Mouse (Mus musculus): ENCODE measurements around the gene Tead1. TPM values are rescaled to one million over a fixed set of nuclear protein-coding genes. Genes with fewer than 3 reads are reported as not detected.

Gene Tead1
- total RNA-seq, 2 experiments from 2014 or later = 66.2 to 74.8 TPM

DNA sequence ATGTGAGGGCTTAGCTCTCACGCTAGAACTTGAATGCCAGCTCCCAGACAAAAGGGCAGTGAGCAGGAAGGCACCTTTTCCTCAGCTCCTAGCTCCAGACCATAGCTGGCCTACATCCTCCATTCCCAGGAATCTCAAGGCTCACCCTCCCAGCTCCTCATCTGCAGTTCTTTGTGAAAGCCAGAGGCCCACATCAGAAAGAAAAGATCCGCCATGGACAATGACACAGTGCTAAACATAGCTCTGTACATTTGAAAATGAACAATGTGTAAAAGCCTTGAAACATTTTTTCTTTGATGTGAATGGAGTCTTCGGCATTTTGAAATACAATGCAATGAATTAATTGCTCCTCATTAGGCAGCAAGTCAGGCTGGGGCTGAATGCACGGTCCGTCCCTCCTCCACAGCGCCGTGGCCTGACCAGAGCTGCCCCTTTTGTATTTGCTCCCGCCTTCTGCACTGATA, 172.2 kb downstream of the Tead1 start:
- no peak for DNase-seq (ENCODE audit: low spot score in 2 of 2)

DNA sequence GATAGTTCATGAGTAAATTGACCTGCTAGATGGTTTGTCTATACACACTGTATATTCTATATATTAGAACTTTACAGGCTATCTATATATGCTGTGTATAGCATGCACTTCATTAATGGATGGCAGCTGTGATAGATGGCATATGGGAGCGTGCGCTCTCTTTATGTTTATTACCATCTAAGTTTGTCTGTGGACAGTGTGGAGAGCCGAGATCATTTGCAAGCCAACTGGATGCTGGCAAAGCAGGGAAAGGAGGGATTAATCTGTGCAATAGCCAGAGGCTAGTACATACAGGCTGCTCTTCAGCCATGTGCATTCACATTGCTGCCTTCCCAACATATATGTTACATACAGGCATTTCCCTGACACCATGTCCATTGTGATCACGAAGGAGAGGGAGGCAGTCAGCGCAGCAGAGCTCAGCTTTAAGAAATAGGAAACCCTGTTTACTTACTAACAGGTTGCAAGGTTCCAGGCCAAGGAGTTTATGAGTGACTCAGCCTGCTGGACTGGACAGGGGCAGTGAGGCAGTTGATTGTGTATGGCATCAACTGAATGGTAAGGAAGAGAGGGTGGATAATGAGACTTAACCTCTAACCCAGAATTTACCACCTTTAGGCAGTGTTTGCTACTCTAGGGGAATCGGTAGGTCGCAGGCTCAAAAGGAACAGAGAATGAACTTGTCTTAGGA, 173.2 kb downstream of the Tead1 start:
- DNase-seq (ENCODE audit: low spot score in 2 of 2) = no peak

DNA sequence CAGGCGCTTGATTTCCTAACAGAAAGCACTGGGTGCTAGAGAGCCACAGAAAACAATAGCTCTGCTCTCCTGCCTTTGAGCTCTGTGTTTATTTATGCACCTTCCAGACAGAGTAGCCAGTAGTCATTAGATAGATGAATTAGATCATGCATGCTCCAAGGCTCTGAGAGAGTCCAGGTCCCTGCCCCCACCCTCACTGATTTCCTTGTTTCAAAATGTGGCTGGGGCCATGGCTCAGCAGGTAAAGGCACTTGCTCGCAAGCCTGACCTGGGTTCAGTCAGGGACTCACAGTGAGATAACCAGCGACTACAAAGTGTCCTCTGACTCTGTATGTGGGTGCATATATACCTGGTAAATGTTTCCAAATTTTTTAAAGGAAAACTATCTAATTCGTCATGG, 174.7 kb downstream of the Tead1 start:
- no peak for DNase-seq (ENCODE audit: low spot score in 2 of 2)

DNA sequence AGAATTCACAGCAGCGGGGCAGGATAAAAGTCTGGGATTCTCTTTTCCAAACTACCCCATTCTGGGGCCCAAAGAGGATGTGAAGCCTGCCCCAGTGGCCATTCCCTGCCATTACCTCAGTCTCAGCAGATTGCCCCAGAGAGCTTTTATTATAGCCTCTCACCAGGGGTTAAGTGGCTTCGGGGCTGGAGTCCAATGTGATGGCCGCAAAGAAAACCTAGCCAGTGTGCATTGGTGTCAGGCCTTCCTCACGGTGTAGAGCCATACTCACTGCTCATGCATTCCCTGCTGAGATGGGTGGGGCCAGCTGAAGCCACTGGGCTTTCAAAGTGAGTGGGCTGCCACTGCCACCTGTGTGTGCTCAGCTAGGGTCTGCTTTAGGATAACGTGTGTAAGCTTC, 175.4 kb downstream of the Tead1 start:
- DNase-seq (ENCODE audit: low spot score in 2 of 2) = no peak

DNA sequence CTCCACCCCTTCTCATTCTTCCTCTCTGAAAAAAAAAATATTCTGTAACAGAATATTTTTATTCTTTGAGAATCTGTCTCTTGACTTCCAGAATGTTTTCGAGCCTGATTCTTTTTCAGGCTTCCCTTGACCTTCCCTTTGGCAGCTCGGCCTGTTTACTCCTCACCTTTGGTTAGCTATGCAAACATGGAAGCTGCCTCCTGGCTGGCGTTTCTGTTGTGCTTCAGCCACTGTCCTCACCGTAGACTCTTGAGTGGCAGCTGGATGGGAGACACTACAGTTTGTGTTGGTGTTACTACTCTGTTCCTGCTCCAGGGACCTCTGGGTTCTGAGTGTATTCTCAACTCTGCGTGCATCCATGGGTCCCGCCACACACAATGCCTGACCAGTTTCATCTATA, 176.3 kb downstream of the Tead1 start:
- DNase-seq (ENCODE audit: low spot score in 2 of 2) = no peak

DNA sequence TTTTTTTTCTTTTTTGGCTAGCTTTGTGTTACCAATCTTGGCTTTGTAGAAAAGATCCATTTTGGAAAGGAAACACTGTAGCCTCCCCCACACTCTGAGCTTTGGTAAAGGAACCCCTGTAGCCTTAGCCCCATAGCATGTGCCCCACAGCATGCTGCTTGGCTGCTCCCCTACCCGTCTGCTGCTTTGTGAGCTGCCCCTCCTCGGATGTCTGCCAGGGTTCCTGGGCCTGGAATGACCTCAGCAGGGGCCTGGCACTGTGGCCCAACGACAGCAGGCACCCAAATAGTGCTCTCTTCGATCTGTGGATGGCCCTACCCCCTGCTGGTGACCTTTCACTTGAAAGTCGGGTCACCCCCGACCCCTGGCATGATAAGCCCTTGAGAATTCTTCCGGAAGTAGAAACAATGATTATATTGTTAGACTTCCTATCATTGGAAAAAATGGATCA, 177.0 kb downstream of the Tead1 start:
- DNase-seq (ENCODE audit: low spot score in 2 of 2) = no peak

DNA sequence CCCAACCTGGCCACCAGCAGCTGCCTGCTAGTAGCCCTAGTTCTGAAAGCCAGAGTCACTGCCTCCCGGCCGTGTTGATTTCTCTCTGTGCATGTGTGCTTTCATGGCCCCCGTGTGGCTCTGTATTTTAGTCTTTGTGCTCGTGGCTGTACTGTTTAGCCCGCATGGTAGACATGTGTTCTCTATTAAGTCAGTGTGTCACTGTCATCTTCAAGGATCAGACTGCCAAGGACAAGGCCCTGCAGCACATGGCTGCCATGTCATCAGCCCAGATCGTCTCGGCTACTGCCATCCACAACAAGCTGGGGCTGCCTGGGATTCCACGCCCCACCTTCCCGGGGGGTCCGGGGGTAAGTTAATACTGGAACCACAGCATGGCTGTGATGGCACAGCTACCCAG, 177.5 kb downstream of the Tead1 start:
- no peak for DNase-seq (ENCODE audit: low spot score in 2 of 2)

DNA sequence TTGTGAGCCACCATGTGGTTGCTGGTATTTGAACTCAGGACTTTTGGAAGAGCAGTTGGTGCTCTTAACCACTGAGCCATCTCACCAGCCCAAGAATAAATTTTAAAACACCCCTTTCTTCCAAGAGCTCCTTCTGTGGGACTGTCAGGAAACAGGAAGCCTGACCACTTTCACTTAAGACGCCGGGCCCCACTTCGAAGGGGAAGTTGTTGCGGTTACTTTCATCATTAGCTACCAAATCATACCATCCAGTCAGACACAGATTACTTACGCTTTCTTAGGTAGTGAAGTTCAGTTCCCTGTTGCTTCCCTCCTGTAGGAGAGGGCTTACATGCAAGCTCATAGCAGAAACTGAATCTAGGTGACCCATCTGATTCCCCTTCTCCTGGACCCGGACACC, 180.8 kb downstream of the Tead1 start:
- no peak for DNase-seq (ENCODE audit: low spot score in 2 of 2)

DNA sequence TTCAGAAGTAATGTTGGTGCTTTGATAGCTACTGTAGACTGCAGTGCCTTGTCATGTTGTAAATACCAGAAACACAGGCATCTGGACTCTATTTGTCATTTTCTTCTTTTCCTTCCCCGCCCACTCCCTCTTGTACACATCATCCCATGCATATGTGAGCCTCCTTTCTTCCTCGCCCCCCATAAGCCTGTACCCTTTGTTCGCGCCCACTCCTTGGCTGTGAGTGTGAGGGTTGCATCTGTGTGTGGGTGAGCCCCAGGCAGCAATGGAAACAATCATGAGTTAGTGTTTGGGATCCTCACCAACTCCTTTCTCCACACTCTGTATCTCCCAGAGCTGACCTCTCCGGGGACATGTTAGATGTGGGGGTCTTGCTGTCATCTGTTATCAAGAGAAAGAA, 183.0 kb downstream of the Tead1 start:
- DNase-seq (ENCODE audit: low spot score in 2 of 2) = no peak

DNA sequence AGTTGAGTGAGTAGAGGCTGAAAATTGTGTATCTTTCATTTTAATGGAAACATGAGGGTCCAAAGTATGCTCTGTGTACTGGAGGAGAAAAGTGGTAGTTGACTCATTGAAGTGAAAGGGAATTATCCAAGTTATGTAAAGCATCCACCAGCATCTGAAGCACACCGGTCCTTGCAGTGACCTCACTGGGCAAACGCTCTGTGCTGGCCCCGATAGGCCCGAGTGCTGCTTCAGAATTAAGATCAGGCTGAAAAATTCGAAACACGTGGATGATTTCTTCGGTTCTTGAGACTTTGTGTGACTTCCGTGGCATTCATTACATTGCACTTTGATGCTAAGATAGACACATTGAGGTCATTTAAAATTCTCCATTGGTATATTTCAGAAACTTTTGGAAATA, 185.1 kb downstream of the Tead1 start:
- no peak for DNase-seq (ENCODE audit: low spot score in 2 of 2)

DNA sequence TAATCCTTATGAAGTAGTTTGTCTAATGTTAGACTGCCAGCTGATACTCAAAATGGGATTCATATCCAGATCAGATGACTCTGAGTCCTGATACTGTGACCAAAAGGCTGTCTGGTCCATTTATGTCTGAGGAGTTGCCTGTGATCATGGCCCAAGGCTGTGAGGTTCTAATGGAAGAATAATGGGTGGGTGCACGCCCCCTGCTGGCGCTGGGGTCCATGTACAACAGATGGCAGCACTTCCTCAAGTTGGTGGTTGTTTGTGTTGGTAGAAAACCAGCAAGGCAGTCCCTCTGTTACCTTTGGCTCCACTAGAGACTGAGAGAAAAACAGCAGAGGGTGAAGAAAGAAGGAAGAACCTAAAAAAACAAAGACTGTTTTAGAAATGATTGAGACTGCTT, 186.6 kb downstream of the Tead1 start:
- DNase-seq (ENCODE audit: low spot score in 2 of 2) = peak in 1 of 2 experiments; percentile 59

DNA sequence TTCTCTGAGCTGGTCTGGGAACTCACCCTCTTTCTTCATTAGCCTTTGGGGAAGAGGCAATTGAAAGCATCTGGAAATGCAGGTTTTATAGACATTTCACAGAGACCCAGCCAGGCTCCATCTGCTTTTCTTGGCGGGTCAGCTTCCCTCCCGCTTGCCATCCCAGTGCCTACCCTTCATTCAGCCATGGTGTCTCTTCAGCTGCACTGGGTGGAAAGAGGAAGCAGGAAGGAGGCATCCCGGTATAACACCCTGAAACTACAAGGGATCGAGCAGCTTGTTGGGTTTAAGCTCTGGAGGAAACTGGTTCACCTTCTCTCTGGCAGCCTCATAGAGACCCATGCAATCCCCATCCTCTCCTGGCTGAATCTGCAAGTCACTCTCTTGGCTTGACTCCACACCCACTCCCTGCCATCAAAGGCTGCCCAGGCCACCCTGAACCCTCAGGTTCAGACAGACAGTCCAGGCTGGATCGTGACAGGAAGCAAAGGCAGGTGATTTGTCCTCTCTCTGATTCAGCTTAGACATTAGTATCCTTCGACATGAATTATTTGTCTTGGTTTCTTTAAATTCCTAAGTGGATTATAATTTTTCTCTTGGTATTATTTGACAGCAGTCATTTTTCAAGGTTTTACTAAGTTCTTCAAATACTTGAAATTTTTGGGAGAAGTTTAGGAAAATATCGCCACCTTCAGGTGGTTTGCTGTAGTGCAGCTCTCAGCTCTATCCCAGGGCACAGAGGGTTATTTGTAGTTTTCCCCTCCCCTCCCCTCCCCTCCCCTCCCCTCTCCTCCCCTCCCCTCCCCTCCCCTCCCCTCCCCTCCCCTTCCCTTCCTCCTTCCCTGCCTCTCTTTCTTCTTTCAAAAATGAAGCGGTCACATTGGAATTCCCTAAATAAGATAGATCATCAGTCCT, 189.7 kb downstream of the Tead1 start:
- peak in 1 of 2 experiments; percentile 21 for DNase-seq (ENCODE audit: low spot score in 2 of 2)

DNA sequence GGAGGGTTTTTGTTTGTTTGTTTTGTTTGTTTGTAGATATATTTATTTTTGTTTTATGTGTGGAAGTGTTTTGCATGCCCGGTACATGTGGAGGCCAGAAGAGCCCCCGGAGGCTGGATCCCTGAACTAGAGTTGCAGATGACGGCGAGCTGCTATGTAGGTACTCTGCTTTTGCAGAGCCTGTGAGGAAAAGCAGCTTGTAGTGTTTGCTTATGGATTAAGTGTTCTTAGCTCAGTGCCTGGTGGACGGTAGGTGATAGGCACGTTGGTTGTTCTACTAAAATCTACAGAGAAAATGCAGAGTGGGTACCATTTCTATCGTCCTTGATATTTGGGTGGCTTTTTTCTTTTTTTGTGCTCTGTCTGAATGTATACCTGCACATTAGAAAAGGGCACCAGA, 192.6 kb downstream of the Tead1 start:
- no peak for DNase-seq (ENCODE audit: low spot score in 2 of 2)

DNA sequence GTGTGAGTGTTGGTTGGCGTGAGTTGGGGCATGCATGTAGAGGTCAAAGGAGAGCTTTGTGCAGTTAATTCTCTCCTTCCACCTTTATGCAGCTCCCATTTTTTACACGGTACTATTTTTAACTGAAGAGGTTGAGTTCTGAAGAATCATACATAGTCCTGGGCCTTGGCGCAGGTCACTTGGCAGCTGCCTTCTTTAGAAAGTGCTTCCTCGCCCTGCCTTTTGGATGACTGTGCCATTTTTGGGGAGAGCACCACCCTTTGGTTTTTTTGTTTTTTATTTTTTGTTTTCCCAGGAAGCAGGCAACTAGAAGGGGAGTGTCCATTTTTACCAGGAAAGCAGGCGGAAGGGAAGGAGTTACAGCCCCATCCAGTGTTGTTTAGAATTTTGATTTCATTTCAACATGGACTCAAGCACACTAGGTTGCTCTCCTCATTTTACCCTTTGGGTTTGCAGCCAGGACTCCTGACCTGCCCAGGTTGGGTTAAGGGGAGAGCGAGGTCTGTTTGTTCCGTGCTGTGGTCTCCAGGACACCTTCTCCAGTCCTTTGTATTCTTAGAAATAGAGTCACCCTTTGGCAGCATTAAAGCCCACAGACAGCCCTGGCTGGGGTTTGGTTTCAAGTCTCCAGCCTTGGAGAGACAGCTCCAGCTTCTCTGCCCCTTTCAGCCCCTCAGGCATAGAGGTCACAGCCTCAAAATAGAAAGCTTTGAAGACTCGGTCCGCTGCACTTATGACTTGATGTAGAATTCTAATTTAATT, 193.5 kb downstream of the Tead1 start:
- DNase-seq (ENCODE audit: low spot score in 2 of 2) = no peak

DNA sequence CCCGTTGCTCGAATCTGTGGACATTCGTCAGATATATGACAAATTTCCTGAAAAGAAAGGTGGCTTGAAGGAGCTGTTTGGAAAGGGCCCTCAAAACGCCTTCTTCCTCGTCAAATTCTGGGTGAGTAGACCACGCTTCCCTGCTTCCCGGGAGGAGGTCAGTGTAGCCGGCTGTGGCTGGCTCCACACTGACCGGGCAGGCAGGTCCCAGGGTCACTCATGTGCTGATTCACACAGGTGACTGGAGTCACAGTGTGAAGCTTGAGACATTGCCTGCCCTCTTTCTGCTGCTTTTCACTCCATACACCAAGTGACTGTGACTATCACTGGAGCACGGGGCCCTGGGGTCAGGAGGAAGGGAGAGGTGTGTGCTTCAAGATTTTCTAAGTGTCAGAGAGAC, 197.0 kb downstream of the Tead1 start:
- DNase-seq (ENCODE audit: low spot score in 2 of 2) = no peak

DNA sequence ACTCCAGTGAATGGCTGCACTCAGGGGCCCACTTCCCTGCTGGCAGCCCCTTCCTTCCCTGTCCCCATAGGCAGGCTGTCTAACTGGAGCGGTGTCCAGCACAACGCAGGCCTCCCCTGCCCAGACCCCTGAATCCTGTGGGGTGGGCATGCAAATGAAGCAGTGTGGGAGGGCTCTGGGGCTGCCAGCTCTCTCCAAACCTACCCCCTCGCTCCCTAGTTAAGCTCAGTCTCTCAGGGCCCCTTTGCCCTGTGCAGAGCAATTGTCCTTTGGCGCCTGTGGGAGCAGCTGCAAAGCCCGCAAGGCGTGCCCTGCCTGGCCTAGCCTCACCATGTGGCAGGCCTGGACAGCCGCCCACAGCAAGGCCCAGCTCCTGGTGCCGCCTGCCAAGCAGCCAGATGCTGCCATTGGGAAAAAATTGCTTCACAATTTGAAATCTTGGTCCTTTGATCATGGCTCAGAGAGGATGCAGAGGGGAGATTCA, 204.7 kb downstream of the Tead1 start:
- peak in 1 of 2 experiments; percentile 27 for DNase-seq (ENCODE audit: low spot score in 2 of 2)

DNA sequence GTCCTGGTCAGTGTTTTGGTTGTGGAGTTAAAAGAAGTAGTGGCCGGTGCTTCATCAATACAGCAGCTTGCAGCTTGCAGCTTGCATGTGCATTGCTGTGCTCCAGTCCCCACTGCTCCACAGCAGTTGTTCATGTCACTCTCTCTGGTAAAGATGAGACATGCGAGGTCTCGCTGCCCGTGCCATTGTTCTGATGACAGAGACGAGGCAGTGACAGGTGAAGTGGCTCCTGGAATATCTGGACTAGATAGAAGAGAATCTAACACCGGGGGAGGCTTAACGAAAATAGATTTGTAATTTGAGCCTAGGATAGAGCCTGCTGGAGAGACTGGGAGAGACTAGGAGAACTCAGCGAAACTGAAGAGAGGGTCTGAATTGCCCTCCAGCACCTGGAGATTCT, 206.4 kb downstream of the Tead1 start:
- no peak for DNase-seq (ENCODE audit: low spot score in 2 of 2)

DNA sequence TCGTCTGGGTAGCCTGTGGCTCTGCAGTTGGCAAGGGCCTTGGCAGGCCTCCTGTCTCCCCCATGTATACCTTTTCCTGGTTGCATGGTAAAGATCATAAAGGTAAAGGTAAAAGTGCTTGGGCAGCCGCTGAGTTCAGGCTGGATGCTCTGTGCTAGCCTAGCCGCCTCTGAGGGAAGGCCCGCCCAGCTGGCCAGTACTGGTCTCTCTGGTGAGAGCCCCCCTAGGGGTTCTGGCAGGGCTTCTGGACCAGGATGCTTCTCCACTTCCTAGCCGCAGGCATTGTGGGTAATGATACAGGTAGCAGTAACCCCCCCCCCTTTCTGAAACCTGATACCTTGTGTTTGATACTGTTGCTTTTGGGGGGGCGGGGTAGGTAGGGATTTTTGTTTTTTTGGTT, 212.8 kb downstream of the Tead1 start:
- no peak for DNase-seq (ENCODE audit: low spot score in 2 of 2)

DNA sequence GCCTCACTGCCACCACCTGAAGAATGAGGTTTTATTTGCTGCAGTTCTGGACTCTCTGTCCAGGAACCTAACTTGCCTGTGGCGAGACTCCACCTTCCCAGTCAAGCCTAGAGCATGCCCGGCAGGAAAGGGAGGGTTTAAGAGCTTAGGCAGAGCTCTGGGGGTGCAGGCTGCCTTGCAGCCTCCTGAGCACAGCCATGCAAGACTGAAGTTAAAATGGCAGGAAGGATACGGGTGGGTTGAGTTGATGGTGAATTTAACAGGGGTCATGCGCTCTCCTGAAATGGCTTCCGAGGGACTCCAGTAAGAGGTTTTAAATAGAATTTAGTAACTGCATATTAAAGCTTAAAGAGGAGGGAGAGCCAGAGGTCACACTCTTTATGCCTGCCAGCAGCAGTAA, 213.5 kb downstream of the Tead1 start:
- no peak for DNase-seq (ENCODE audit: low spot score in 2 of 2)

DNA sequence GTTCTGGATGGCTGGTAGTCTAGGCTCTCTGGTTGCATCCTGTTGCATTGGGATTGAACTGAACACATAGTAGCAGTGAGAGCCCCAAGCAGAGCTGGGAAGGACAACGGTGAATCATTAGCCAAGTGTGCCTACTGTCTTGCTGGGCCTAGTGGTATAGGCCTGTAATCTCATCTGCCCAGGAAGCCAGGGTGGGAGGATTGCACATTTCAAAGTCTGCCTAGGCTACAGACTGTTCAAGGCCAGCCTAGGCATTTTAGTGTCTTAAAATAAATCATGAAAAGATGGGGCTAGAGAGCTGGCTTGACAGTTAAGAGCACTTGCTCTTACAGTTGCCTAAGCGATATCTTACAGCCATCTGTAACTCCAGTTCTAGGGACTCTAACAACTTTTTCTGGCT, 217.2 kb downstream of the Tead1 start:
- DNase-seq (ENCODE audit: low spot score in 2 of 2) = no peak

DNA sequence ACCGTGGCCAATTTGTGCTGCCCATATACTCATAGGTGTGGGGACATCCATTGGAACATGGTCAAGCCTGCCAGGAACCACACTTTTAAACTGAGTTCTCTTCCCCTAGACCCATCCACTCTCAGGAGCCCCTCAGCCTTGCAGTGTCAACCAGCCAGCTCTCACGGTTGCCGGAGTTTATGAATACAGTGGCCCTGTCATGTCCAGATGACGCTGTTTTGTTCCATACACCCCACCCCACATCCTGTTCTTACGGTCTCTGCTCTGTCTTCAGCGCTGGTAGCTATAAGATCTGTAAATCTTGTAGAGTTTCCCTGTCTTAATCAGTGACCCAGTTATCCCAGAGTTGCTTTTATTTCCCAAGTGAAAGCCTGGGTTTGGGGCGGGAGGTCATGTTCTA, 222.6 kb downstream of the Tead1 start:
- DNase-seq (ENCODE audit: low spot score in 2 of 2) = no peak

DNA sequence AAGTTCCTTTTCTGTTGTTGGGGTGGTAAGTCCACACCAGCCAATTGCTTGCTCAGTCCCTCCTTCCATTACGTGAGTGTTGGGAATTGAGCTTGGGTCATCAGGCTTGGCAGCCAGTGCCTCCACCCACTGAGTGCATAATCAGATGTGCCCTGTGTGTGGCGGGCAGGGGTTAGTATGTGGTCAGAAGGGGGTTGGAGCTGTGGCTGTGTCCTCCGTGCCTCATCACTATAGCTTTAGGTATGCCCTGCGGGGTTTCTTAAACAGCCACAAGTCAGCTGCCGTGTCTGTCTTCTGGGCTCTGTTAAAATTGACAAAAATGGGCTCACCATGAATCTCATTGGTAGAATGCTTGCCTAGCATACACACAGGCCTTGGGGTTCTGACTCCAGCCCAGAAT, 227.7 kb downstream of the Tead1 start:
- DNase-seq (ENCODE audit: low spot score in 2 of 2) = no peak

Measured in adrenal gland, postnatal 4 days (tissue).